Mouse (Mus musculus) megakaryocyte, embryonic 14.5 days (primary cell): ENCODE results near the gene Ddx39.

Source experiments
- FLI1 ChIP-seq: IDR thresholded peaks from 2 replicates; pipeline ENCODE4 v1.6.1; 2012; ENCODE audit warnings: low read length, inconsistent platforms, mixed read lengths
- GATA1 ChIP-seq: IDR thresholded peaks from 3 replicates; pipeline ENCODE4 v1.6.1; 2012; ENCODE audit warnings: mixed read lengths, low read length, inconsistent platforms, borderline replicate concordance

DNA sequence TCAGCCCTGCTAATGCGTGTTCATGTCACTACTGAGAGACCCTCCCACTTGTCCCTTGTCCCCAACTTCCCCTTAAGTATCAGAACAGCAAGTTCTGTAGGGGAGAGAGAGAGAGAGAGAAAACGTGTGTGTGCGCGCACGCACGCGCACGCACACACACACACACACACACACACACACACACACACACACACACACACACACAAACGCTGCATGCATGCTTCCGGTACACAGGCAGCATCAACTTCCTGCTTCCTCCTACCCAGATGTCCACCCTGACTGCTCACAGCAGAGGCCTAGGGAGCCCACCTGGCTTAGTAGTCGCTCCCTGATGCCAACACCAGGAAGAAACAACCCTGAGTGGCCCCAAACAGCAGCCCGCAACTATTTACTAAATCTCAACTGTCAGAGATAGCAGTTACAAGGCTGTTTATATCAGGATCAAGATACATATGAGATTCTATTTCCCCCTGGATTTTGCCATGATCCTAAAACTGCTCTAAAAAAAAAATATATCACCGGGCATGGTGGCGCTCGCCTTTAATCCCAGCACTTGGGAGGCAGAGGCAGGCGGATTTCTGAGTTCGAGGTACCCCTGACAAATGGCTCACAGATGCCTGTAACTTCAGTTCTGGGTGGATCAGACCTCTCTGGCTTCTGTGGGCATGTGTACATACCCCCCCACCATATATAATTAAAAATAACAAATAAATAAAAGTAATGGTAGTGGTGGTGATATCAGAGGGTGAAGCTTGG lies 19.4 kb upstream of the Ddx39 start:
- TF ChIP-seq GATA1 (no peak), FLI1 (no peak)
